Mouse (Mus musculus): ENCODE data around the gene Trmt13. TPM values are rescaled to one million over a fixed set of nuclear protein-coding genes. Genes with fewer than 3 reads are reported as not detected.

Trmt13 gene
- polyA plus RNA-seq, 1 experiment from 2014 or later = 25.4 TPM

Other genes starting within 250 kb of the Trmt13 start
- gene Cdc14a, start 190.6 kb downstream of the Trmt13 start, polyA plus RNA-seq (2014; fragmentation: Nextera tagmentation; extraction: Ambion mirVana) = 15.3 and 15.7 TPM in 2 replicates
- 110 and 112 TPM in 2 replicates for gene Rtca, start 106.4 kb downstream of the Trmt13 start, polyA plus RNA-seq (2014; fragmentation: Nextera tagmentation; extraction: Ambion mirVana)
- 11.5 and 11.9 TPM in 2 replicates for gene Dbt, start 101.5 kb downstream of the Trmt13 start, polyA plus RNA-seq (2014; fragmentation: Nextera tagmentation; extraction: Ambion mirVana)
- 0.26 and 0.84 TPM in 2 replicates for gene Lrrc39, start 51.6 kb downstream of the Trmt13 start, polyA plus RNA-seq (2014; fragmentation: Nextera tagmentation; extraction: Ambion mirVana)
- gene Sass6, start 19.6 kb downstream of the Trmt13 start, polyA plus RNA-seq (2014; fragmentation: Nextera tagmentation; extraction: Ambion mirVana) = 38.7 TPM in 2 replicates
- 102 and 105 TPM in 2 replicates for gene Mfsd14a, start 48.1 kb upstream of the Trmt13 start, polyA plus RNA-seq (2014; fragmentation: Nextera tagmentation; extraction: Ambion mirVana)
- not detected in 2 replicates for gene Gm43191, start 66.7 kb upstream of the Trmt13 start, polyA plus RNA-seq (2014; fragmentation: Nextera tagmentation; extraction: Ambion mirVana)
- gene Slc35a3, start 98.2 kb upstream of the Trmt13 start, polyA plus RNA-seq (2014; fragmentation: Nextera tagmentation; extraction: Ambion mirVana) = 6.6 and 7.0 TPM in 2 replicates
- 14.7 and 15.6 TPM in 2 replicates for gene Agl, start 193.6 kb upstream of the Trmt13 start, polyA plus RNA-seq (2014; fragmentation: Nextera tagmentation; extraction: Ambion mirVana)
- 10.6 and 11.6 TPM in 2 replicates for gene Frrs1, start 244.9 kb upstream of the Trmt13 start, polyA plus RNA-seq (2014; fragmentation: Nextera tagmentation; extraction: Ambion mirVana)

Data from embryonic facial prominence, embryonic 11.5 days (tissue).